Mouse (Mus musculus): ENCODE measurements around the gene Lta. TPM values are rescaled to one million over a fixed set of nuclear protein-coding genes. Genes with fewer than 3 reads are reported as not detected.

Lta gene
- polyA plus RNA-seq, 1 experiment from 2014 or later: not detected

DNA sequence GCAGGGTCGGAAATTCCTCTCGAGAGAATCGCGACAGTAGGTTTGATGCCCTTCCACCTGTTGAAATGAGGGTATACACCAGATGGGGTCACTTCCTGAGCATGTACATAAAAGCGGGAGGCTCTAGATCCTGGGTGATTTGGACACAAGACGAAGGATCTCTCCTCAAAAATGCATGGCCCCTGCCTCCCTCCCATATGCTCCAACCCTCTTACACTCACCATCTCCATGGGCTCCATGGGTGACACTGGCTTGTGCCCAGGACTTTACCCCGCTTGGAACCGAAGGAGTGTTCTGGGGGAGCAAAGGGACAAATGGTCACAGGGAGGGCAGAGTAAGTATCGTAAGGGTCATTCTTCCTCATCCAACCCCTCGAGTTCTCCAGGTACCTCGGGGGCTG lies 43.7 kb downstream of the Lta start:
- H3K27me3 ChIP-seq (ENCODE audit: control insufficient read depth, insufficient read depth, low read length): no peaks in the 10 kb centered on the region
- peaks cover 52% of the 10 kb centered on the region for H3K36me3 ChIP-seq (ENCODE audit: control insufficient read depth, insufficient read depth, low read length)
- DNase-seq (ENCODE audit: low spot score, missing footprints) (no peak), ATAC-seq (ENCODE audit: low FRiP score) (no peak)
- peaks cover 19% of the 10 kb centered on the region for H3K4me1 ChIP-seq (ENCODE audit: control insufficient read depth, insufficient read depth, low read length)
- no peak overlapping the region for H3K27ac ChIP-seq (ENCODE audit: low read depth, low read length)
- WGBS: 86% methylated on average over 11 of the region's 11 CpGs
- no peak overlapping the region for H3K4me2 ChIP-seq
- H3K4me3 ChIP-seq (ENCODE audit: low read depth, low read length): no peak overlapping the region
- no peaks in the 10 kb centered on the region for H3K9me3 ChIP-seq (ENCODE audit: control insufficient read depth, low read length)
- H3K9ac ChIP-seq (ENCODE audit: low read length): no peak overlapping the region

DNA sequence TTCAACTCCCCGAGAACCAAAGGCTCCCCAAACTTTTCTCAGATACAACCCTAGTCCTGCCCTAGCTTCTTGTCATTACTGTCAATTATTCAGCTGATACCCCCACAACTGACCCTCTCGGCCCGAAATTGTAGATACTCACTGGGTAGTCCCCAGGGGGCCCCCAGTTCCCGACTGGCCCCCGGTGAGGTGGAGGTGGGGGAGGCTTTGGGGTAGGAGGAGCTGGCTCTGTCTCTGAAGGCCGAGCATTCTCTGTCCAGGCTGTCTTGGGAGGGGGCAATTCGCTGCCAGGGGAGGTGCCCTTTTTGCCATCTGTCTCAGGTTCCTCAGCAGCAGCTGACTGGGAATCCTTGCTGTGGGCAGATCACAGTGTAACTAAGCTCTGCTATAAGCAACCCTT lies 45.5 kb downstream of the Lta start:
- ATAC-seq (ENCODE audit: low FRiP score) (no peak), DNase-seq (ENCODE audit: low spot score, missing footprints) (no peak)
- Histone ChIP-seq H3K36me3 (ENCODE audit: control insufficient read depth, insufficient read depth, low read length) (peaks cover 66% of the 10 kb centered on the region), H3K4me1 (ENCODE audit: control insufficient read depth, insufficient read depth, low read length) (peaks cover 13% of the 10 kb centered on the region), H3K9ac (ENCODE audit: low read length) (no peak overlapping the region), H3K27me3 (ENCODE audit: control insufficient read depth, insufficient read depth, low read length) (no peaks in the 10 kb centered on the region), H3K4me2 (no peak overlapping the region), H3K4me3 (ENCODE audit: low read depth, low read length) (no peak overlapping the region), H3K9me3 (ENCODE audit: control insufficient read depth, low read length) (no peaks in the 10 kb centered on the region), H3K27ac (ENCODE audit: low read depth, low read length) (no peak overlapping the region)
- WGBS: 90% methylated on average over 7 of the region's 7 CpGs

DNA sequence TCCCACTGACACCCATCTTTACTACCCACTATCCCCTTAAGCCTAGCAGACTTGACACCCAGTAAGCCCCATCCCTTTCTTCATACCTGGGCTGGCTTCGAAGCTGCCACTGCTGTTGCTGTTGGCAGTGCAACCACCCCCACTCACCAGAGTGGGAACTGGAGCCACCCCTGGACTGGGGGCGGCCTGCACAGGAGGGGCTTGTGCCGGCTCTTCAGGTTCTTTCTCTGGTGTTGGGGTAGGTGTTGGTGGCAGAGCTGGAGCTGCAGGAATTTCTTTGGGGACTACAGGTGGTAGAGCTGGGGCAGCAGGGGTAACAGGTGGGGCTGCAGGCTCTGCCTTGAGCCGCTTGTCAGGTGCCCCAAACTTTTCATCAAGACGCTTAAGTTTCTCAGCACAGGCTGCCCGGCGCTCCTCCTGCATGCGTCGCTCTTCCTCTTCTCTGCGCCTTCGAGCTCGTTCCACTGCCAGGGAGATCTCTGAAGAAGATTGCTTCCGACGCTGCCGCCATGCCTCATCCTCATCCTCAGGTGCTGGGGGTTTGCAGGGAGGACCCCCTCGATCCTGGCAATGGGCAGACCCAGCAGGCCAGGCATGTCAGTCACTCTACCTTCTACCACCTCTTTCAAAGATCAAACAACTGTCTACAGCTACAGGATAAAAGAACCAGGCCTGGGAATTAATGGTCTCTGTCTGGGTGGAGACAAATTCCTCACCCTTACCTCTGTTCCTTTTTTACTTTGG lies 46.1 kb downstream of the Lta start:
- H3K4me3 ChIP-seq (ENCODE audit: low read depth, low read length): no peak overlapping the region
- 96% methylated on average over 16 of the region's 16 CpGs for WGBS

DNA sequence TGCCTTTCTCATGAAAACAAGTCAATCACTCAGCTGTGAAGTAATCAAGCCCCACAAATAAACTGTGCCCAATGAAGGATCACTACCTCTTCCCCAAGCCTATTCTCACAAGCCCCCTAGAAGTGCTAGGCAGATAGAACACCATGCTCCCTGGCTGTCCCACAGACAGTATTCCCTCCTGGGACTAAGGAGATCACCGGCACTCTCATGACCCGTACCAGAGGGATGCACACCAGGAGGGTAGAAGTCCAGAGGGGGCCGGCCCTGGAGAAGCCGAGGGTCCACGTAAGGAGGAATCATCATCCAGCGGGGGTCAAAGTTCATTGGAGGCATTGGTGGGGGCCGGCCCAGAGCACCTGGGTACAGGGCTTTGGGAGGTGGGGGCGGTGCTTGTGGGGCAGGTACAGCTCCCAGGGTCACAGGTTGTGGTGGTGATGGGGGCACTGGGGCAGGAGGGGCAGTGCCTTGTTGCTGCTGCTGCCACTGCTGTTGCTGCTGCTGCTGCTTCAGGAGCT lies 47.4 kb downstream of the Lta start:
- Histone ChIP-seq H3K4me1 (ENCODE audit: control insufficient read depth, insufficient read depth, low read length) (peaks cover 7% of the 10 kb centered on the region), H3K4me3 (ENCODE audit: low read depth, low read length) (no peak overlapping the region)

More for the DNA sequence above, 46.1 kb downstream of the Lta start:
- ATAC-seq (ENCODE audit: low FRiP score): no peak
- H3K4me2 ChIP-seq: no peak overlapping the region
- H3K27me3 ChIP-seq (ENCODE audit: control insufficient read depth, insufficient read depth, low read length): no peaks in the 10 kb centered on the region
- no peak overlapping the region for H3K9ac ChIP-seq (ENCODE audit: low read length)
- no peaks in the 10 kb centered on the region for H3K9me3 ChIP-seq (ENCODE audit: control insufficient read depth, low read length)
- DNase-seq (ENCODE audit: low spot score, missing footprints): no peak
- H3K36me3 ChIP-seq (ENCODE audit: control insufficient read depth, insufficient read depth, low read length): peaks cover 72% of the 10 kb centered on the region
- H3K27ac ChIP-seq (ENCODE audit: low read depth, low read length): no peak overlapping the region
- peaks cover 13% of the 10 kb centered on the region for H3K4me1 ChIP-seq (ENCODE audit: control insufficient read depth, insufficient read depth, low read length)

DNA sequence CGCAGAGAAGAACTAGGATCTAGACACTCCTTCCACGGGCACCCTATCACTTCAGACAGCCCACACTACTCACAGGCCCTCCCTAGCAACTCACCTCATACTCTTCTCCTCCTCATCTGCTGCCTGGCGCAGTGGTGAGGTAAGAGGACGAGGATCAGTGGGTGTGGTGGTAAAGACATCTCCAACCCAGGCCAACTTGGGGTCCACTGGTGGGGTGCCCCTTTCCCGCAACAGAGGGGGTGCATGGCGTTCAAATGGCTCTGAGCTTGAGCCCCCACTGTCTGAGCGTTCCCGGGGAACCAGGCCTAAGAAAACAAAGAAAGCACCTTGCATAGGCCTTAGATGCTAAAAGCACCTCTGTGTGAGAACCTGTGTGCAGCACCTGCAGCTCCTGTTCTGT lies 47.9 kb downstream of the Lta start:
- H3K4me2 ChIP-seq: no peak overlapping the region
- no peak overlapping the region for H3K9ac ChIP-seq (ENCODE audit: low read length)
- no peaks in the 10 kb centered on the region for H3K27me3 ChIP-seq (ENCODE audit: control insufficient read depth, insufficient read depth, low read length)
- H3K4me1 ChIP-seq (ENCODE audit: control insufficient read depth, insufficient read depth, low read length): peaks cover 4% of the 10 kb centered on the region; the same call in 1 of the 2 replicates
- no peak for DNase-seq (ENCODE audit: low spot score, missing footprints)
- ATAC-seq (ENCODE audit: low FRiP score): no peak
- 94% methylated on average over 8 of the region's 8 CpGs for WGBS
- no peak overlapping the region for H3K4me3 ChIP-seq (ENCODE audit: low read depth, low read length)
- peaks cover 89% of the 10 kb centered on the region for H3K36me3 ChIP-seq (ENCODE audit: control insufficient read depth, insufficient read depth, low read length)
- no peaks in the 10 kb centered on the region for H3K9me3 ChIP-seq (ENCODE audit: control insufficient read depth, low read length)
- no peak overlapping the region for H3K27ac ChIP-seq (ENCODE audit: low read depth, low read length)

More for the DNA sequence above, 47.4 kb downstream of the Lta start:
- DNase-seq (ENCODE audit: low spot score, missing footprints): no peak
- ATAC-seq (ENCODE audit: low FRiP score): no peak
- no peaks in the 10 kb centered on the region for H3K9me3 ChIP-seq (ENCODE audit: control insufficient read depth, low read length)
- 97% methylated on average over 8 of the region's 8 CpGs for WGBS
- H3K36me3 ChIP-seq (ENCODE audit: control insufficient read depth, insufficient read depth, low read length): peaks cover 85% of the 10 kb centered on the region
- no peak overlapping the region for H3K4me2 ChIP-seq
- no peaks in the 10 kb centered on the region for H3K27me3 ChIP-seq (ENCODE audit: control insufficient read depth, insufficient read depth, low read length)
- no peak overlapping the region for H3K27ac ChIP-seq (ENCODE audit: low read depth, low read length)
- no peak overlapping the region for H3K9ac ChIP-seq (ENCODE audit: low read length)

DNA sequence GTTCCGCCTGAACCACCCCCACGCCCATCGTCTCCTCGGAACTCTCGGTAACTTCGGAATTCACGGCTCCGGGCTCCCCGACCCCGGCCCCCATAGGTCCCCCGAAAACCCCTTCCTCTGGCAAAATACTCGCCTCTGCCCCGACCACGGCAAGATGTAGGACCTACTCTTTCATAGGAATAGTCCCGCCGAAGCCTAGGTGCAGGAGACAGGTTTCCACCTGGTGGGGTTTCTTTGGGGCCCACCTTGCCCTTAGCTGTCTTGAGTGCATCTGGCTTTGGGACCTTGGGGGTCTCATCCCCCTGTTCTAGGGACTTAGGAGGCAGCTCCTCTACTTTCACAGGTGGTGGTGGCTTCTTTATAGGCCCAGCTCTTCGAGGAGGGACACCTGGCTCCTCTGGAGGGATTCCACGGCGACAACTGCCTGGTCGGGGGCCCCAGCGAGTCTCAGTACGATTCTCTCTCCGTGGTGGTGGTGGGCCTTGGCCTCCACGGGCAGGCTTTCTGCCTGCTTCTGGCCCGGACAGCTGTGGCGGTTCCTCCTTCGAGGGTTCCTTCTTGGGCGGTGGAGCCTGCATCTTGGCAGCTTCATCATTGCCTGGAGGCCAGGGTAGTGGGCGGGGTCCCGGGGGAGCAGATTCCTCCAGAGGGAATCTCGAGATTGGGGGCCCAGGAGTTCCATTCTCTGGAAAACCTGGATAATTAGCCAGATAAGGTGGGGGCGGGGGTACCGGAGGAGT lies 48.5 kb downstream of the Lta start:
- WGBS: 93% methylated on average over 33 of the region's 33 CpGs
- Histone ChIP-seq H3K36me3 (ENCODE audit: control insufficient read depth, insufficient read depth, low read length) (peaks cover 88% of the 10 kb centered on the region), H3K27ac (ENCODE audit: low read depth, low read length) (no peak overlapping the region), H3K4me1 (ENCODE audit: control insufficient read depth, insufficient read depth, low read length) (peaks cover 2% of the 10 kb centered on the region; the same call in 1 of the 2 replicates), H3K9ac (ENCODE audit: low read length) (no peak overlapping the region), H3K9me3 (ENCODE audit: control insufficient read depth, low read length) (no peaks in the 10 kb centered on the region), H3K4me3 (ENCODE audit: low read depth, low read length) (no peak overlapping the region), H3K27me3 (ENCODE audit: control insufficient read depth, insufficient read depth, low read length) (no peaks in the 10 kb centered on the region), H3K4me2 (no peak overlapping the region)
- ATAC-seq (ENCODE audit: low FRiP score) (no peak), DNase-seq (ENCODE audit: low spot score, missing footprints) (no peak)

DNA sequence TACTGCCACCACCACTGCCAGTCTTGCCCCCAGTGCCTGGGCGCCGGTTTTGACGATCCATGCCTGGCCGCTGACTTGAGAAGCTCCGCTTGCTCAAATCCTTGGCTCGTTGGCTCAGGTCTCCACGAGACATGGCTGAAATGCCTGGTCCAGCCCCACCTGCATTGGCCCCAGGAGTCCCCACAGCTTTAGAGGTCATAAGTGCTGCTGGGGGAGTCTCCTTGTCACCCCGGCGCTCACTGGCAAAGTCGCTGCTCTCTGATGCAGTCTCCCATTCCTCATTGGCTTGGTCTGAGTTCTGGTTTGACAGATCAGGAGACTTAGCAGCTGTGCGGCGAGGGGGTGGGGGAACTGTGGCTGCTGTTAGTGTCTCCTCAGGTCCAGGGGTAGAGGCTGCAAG lies 49.7 kb downstream of the Lta start:
- Histone ChIP-seq H3K4me3 (ENCODE audit: low read depth, low read length) (no peak overlapping the region), H3K27me3 (ENCODE audit: control insufficient read depth, insufficient read depth, low read length) (no peaks in the 10 kb centered on the region), H3K9me3 (ENCODE audit: control insufficient read depth, low read length) (no peaks in the 10 kb centered on the region), H3K9ac (ENCODE audit: low read length) (no peak overlapping the region), H3K4me1 (ENCODE audit: control insufficient read depth, insufficient read depth, low read length) (no peaks in the 10 kb centered on the region), H3K4me2 (no peak overlapping the region), H3K36me3 (ENCODE audit: control insufficient read depth, insufficient read depth, low read length) (peaks cover 83% of the 10 kb centered on the region), H3K27ac (ENCODE audit: low read depth, low read length) (no peak overlapping the region)
- WGBS: 96% methylated on average over 12 of the region's 12 CpGs
- no peak for ATAC-seq (ENCODE audit: low FRiP score)
- DNase-seq (ENCODE audit: low spot score, missing footprints): no peak

DNA sequence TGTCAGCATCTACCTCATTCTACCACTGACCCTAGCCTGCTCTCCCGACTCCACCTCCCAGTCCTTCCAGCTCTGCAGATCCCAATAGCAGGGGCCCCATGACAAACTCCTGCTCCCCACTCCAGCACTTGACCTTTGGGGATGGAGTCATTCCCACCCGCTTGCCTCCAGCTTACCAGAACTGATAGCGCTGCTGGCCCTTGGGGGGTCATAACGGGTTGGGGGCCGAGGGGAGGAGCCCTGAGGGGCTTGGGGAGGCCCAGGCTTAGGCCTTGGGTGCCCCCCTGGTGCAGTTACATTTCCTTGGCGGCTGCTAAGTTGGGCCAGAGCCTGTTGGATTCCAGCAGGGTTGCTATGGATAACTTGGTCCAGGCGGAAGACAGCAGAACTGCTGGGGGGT lies 50.5 kb downstream of the Lta start:
- no peak overlapping the region for H3K4me2 ChIP-seq
- no peaks in the 10 kb centered on the region for H3K9me3 ChIP-seq (ENCODE audit: control insufficient read depth, low read length)
- DNase-seq (ENCODE audit: low spot score, missing footprints) (no peak), ATAC-seq (ENCODE audit: low FRiP score) (no peak)
- H3K36me3 ChIP-seq (ENCODE audit: control insufficient read depth, insufficient read depth, low read length): peaks cover 83% of the 10 kb centered on the region
- no peaks in the 10 kb centered on the region for H3K4me1 ChIP-seq (ENCODE audit: control insufficient read depth, insufficient read depth, low read length)
- H3K9ac ChIP-seq (ENCODE audit: low read length): no peak overlapping the region
- no peaks in the 10 kb centered on the region for H3K27me3 ChIP-seq (ENCODE audit: control insufficient read depth, insufficient read depth, low read length)
- no peak overlapping the region for H3K4me3 ChIP-seq (ENCODE audit: low read depth, low read length)
- H3K27ac ChIP-seq (ENCODE audit: low read depth, low read length): no peak overlapping the region
- WGBS: 75% methylated on average over 7 of the region's 7 CpGs

DNA sequence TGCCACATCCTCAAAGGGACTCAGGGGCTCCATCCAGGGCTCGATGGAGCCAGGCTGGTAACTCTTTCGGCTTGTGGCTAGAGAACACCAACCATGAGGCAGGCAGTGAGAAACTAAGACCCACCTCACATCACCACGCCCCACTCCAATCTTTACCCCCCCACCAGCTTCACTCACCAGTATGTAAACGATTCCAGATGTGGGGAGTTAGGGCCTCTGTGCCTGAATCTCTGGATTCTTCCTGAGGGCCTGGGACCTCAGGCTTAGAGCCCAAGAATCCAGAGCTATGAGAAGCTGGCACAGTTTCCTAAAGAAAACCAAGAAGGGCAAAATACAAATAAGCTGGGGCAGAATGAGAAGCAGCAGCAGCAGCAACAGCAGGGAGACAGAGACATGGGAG lies 51.2 kb downstream of the Lta start:
- Histone ChIP-seq H3K4me2 (no peak overlapping the region), H3K27me3 (ENCODE audit: control insufficient read depth, insufficient read depth, low read length) (no peaks in the 10 kb centered on the region), H3K36me3 (ENCODE audit: control insufficient read depth, insufficient read depth, low read length) (peaks cover 84% of the 10 kb centered on the region), H3K27ac (ENCODE audit: low read depth, low read length) (no peak overlapping the region), H3K9me3 (ENCODE audit: control insufficient read depth, low read length) (no peaks in the 10 kb centered on the region), H3K4me3 (ENCODE audit: low read depth, low read length) (no peak overlapping the region), H3K9ac (ENCODE audit: low read length) (no peak overlapping the region), H3K4me1 (ENCODE audit: control insufficient read depth, insufficient read depth, low read length) (no peaks in the 10 kb centered on the region)
- DNase-seq (ENCODE audit: low spot score, missing footprints) (no peak), ATAC-seq (ENCODE audit: low FRiP score) (no peak)
- 92% methylated on average over 4 of the region's 4 CpGs for WGBS

All from midbrain, embryonic 11.5 days (tissue).